Mouse (Mus musculus) adrenal gland, adult 2 months (tissue): ENCODE data around the gene Comp. TPM values are rescaled to one million over a fixed set of nuclear protein-coding genes. Genes with fewer than 3 reads are reported as not detected.

ENCODE experiments used
- DNase-seq: peaks from one replicate; pipeline ENCODE4 v3.0.0; 2021
- polyA plus RNA-seq: library from polyadenylated mRNA; depleted of rRNA; stranded (reverse); fragments of >200 nt; gene quantifications from 2 replicates; pipeline ENCODE4 v1.2.3, GENCODE M21; 2012
- total RNA-seq, 2 experiments: library from RNA; stranded (reverse); gene quantifications; 2 replicates each; pipeline ENCODE4 v1.2.3; 2021

The Comp gene
- total and polyA plus RNA-seq, 3 experiments, result 0.14 to 0.38 (median 0.35) TPM

DNA sequence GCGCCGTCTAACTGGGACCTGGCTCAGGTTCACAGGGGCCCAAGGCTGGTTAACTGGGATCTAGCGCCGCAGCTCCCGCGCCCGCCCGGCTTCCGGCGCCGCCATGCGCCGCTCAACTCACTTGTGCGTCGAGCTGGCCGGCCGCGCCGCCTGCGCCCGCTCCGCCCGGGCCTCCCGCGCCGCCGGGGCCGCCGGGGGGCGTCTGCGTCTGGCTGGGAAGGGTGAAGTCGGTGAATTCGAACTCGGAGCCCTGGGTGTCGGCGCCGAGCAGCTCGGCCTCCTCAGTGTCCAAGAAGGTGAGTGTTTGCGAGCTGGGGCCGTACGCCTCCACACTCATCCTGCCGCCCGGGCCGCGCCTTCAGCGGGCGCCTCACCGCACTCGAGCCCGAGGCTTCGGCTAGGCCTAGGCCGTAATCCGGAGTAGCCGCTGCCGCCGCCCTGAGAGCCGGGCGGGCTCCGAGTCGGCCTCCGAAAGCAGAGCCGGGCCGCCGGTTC lies 20.7 kb upstream of the Comp start:
- DNase-seq, result no peak

- DNase-seq, result peak; percentile 99
Observed at GRCm38 (mm10) chr8:70353194-70353817, 20.1 kb upstream of the Comp start, which contains the start of gene Upf1. Gene Upf1 (minus strand): TSS chr8:70353278.

GRCm38 (mm10) chr8:70354004-70354403 lies 19.4 kb upstream of the Comp start:
- no peak for DNase-seq

DNA sequence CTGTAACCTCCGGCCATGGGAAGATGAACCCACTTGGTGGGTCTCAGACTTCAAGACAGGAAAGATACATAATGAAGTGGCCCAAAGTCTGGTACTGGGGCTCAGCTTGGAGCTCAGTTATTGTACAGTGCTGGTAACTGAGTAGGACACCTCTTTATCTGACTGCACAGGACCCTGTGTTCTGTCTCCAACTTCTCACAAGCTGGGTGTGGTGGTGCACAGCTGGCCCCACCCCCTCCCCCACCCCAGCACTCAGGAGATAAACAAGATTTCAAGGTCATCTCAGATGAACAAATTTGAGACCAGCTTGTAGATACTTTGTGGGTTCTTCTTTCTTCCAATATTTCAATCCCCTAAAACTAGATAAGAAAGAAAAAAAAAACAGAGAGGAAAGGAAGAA lies 17.2 kb upstream of the Comp start:
- DNase-seq, result no peak

- no peak for DNase-seq
Observed at GRCm38 (mm10) chr8:70359411-70359810, 13.9 kb upstream of the Comp start.

DNA sequence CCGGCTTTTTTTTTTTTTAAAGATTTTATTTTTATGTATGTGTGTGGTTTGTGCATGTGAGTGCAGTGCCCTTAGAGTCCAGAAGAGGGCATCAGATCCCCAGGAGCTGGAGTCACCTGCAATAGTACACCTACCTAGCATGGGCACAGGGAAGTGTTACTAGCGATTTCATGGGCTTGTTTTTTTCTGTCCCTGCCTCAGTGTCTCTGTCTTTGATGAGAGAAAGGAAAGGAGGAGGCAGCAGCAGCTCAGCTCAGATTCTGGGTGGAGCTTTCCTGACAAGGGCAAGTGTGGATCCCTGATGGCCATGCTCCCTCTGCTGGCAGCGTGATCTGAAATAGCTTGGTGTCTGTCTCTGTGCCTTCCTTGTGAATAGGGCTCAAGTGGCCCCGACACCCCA lies 12.6 kb upstream of the Comp start:
- DNase-seq, result no peak

DNA sequence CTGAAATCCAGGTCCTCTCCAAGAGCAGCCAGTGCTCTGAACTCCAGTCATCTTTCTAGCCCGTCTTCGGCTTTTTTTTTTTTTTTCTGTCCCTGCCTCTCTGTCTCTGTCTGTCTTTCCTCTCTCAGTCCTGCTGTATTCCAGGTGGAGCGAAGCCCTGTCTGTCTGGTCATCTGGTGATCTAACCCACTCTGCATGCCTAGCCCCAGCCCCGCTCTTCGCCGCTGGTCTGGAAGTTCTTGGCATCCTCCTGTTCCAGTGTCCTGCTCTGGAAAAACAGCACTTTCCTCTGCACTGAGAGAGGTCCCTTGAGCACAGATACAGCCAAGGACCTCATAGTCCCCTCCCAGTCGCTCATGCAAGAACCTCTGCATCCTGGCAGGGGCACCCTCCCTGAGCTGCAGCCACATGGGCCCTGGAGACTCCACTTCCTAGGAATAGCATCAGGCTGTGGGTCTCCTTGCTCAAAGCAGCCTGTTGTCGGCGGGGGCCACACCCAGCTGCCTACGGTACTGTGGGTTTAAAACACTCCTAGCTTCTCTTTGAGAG lies 11.8 kb upstream of the Comp start:
- no peak for DNase-seq

DNA sequence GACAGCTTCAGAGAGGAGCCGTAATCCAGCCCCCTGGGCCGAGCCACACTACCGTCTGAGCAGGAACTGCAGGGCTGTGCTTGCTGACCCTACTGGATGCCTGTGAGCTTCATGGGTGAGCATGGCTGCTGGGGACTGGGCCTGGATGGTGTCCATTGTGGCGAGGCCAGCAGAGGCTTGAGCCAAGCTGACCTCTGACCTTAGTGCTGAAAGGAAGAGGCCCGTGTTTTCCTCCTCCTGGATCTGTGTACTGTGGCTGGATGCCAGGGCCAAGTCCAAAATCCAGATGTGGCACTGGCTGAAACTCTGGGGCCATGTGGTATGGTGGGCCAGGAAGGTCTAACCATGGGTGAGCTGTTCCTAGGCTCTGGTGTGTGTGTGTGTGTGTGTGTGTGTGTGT lies 9.3 kb upstream of the Comp start:
- peak; percentile 52 for DNase-seq

DNA sequence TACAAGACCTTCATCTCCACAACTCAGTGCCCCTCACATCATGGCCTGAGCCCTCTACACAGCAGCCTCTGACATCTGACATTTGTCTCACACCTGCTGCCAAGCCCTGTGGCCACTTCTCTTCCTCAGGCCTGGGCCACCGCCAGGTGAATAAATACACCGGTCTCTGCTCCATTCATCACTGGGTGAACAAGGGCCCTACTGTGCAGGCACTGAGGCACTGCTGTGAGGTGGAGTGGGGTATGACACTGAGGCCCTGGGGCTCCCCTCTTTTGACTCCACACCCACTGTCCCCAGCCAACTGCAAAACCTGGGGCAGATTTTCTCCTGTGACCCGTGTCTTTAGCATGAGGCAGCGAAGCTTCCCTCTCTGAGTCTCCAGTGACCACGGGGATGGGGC lies 6.8 kb upstream of the Comp start:
- no peak for DNase-seq

- DNase-seq, result no peak
Observed at GRCm38 (mm10) chr8:70370476-70370875, 2.9 kb upstream of the Comp start.

- DNase-seq, result no peak
Observed at GRCm38 (mm10) chr8:70371951-70372350, 1.4 kb upstream of the Comp start.

- peak; percentile 88 for DNase-seq
Observed at GRCm38 (mm10) chr8:70374318-70374927, 1.1 kb downstream of the Comp start.

- DNase-seq, result peak; percentile 21
Observed at GRCm38 (mm10) chr8:70375212-70375859, 2.0 kb downstream of the Comp start.

- DNase-seq, result no peak
Observed at GRCm38 (mm10) chr8:70376275-70376741, 3.0 kb downstream of the Comp start.

- DNase-seq, result no peak
Observed at GRCm38 (mm10) chr8:70377049-70377448, 3.7 kb downstream of the Comp start.

- no peak for DNase-seq
Observed at GRCm38 (mm10) chr8:70380069-70380468, 6.7 kb downstream of the Comp start.

DNA sequence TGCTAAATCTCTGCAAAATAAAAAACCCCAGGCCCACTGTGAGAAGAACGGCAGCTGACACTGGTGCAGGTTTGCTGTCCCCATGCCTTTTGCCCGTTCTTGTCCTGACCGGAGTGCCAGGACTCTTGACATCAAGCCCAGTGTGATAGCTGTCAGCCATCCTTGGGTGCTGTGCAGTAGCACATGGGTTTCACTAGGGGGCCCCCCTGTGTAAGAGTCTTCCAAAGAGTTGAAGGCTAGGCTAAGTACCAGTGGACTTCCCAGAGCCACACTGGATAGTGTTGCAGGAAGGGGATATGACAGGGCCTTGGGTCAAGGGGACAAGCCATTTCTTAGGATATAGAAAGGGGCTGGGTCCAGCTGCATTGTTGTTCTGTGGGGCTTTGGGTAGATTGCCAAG lies 9.9 kb downstream of the Comp start:
- peak; percentile 80 for DNase-seq

DNA sequence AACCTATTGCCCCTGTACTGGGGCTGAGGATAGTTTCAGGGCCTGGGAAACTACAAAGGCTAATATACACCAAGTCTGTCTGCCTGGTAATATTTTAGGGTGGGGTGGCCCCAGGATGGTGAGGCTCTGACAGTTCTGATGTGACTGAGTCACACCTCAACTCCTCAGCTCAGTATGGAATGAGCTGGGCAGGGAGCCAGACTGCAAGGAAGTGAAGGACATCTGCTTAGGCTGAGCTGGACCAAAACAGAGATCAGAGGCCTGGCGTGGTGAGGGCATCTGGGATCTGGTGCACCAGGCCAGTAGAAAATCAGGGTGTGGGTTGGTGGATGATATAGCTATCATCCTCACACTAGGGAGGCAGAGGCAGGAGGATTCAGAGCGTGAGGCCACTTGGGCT lies 16.3 kb downstream of the Comp start:
- peak; percentile 40 for DNase-seq

DNA sequence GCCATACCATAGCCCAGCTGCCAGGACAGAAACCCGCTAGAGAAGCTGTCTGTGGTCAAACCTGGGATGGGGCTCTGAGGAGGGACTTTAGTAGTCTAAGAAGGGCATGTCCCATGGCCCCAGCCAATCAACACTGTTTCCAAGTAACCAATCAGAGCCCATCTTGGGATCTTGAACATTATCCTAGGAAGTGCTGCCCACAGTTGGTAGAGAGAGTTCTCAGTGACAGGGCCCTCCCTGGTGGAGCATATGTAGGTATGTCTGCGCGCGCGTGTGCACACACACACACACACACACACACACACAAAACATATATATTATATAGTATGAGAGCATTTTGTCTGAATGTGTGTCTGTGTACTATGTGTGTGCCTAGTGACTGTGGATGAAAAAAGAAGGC lies 19.7 kb downstream of the Comp start:
- no peak for DNase-seq

DNA sequence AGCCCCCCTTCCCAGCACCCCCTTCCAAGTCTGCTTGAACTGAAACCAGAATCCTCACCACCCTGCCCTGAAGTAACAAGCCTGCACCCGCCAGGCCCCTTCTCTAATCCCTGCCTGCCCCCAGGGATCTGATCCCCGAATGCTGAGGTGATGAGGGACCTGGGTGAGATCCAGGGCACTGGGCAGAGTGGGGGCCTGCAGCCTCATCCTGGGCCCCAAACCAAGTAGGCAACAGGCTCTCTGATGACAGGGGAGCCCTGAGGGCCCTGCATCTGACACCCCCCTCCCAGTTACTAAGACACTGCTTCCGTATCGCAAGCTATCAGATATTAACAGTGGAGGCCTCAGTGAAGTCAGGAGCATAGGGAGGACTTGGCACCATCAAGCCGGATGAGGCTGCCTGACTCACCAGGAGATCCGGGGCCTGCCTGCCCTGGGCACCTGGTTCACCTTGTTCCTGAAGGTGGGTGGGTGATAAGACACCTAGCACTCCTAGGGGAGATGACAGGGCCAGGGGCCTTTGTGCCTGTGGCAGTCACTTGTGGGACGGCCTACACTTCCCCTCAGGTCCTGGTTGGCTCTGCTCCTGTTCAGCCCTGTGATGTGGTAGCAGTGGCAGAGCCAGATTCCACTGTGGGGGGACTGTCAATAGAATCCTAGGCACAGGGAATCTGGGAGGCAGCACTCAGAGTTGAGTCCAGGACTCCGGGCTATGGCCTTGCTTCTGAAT lies 21.1 kb downstream of the Comp start:
- DNase-seq, result no peak

- DNase-seq, result peak; percentile 38
Observed at GRCm38 (mm10) chr8:70395649-70396048, 22.3 kb downstream of the Comp start.

- DNase-seq, result no peak
Observed at GRCm38 (mm10) chr8:70396184-70396583, 22.8 kb downstream of the Comp start.
